Mouse (Mus musculus): ENCODE measurements around the gene Haus5. TPM values are rescaled to one million over a fixed set of nuclear protein-coding genes. Genes with fewer than 3 reads are reported as not detected.

The Haus5 gene
- 7.4 TPM for polyA plus RNA-seq (2014; fragmentation: Illumina TruSeq; extraction: RNeasy Lipid Tissue Mini Kit (QIAGEN cat#74804); ENCODE audit: low read depth, low replicate concordance)

GRCm38 (mm10) chr7:30664529-30665200, at the start of gene Haus5:
Gene Haus5 (minus strand): TSS chr7:30664994.

GRCm38 (mm10) chr7:30711942-30712341, 47.1 kb upstream of the Haus5 start, which contains the start of gene Atp4a:
Gene Atp4a (plus strand): TSS chr7:30712209.

GRCm38 (mm10) chr7:30698589-30698988, 33.8 kb upstream of the Haus5 start, which contains the start of gene 2200002J24Rik:
Gene 2200002J24Rik (plus strand): TSS chr7:30698926.

GRCm38 (mm10) chr7:30671480-30671879, 6.7 kb upstream of the Haus5 start, which contains the start of gene Pmis2:
Gene Pmis2 (minus strand): TSS chr7:30671605.

GRCm38 (mm10) chr7:30649591-30650540, 14.9 kb downstream of the Haus5 start, which contains the start of gene Rbm42:
Gene Rbm42 (minus strand): TSS chr7:30650317.

GRCm38 (mm10) chr7:30635752-30636151, 29.0 kb downstream of the Haus5 start, which contains the start of gene Etv2:
Gene Etv2 (minus strand): TSS chr7:30635852.

GRCm38 (mm10) chr7:30625530-30626384, 39.0 kb downstream of the Haus5 start, which contains the start of gene Cox6b1:
Gene Cox6b1 (minus strand): TSS chr7:30626151.

GRCm38 (mm10) chr7:30612654-30613402, 52.0 kb downstream of the Haus5 start, which contains the start of gene Upk1a:
Gene Upk1a (minus strand): TSS chr7:30612847.

Other genes with a start within 250 kb of the Haus5 start
- not detected for gene Hcst, start 245.1 kb downstream of the Haus5 start, polyA plus RNA-seq (2014; fragmentation: Illumina TruSeq; extraction: RNeasy Lipid Tissue Mini Kit (QIAGEN cat#74804); ENCODE audit: low read depth, low replicate concordance)
- 0.10 TPM for gene Nfkbid, start 243.3 kb downstream of the Haus5 start, polyA plus RNA-seq (2014; fragmentation: Illumina TruSeq; extraction: RNeasy Lipid Tissue Mini Kit (QIAGEN cat#74804); ENCODE audit: low read depth, low replicate concordance)
- gene Aplp1, start 219.5 kb downstream of the Haus5 start, polyA plus RNA-seq (2014; fragmentation: Illumina TruSeq; extraction: RNeasy Lipid Tissue Mini Kit (QIAGEN cat#74804); ENCODE audit: low read depth, low replicate concordance), result 1.3 TPM
- not detected for gene Kirrel2, start 207.3 kb downstream of the Haus5 start, polyA plus RNA-seq (2014; fragmentation: Illumina TruSeq; extraction: RNeasy Lipid Tissue Mini Kit (QIAGEN cat#74804); ENCODE audit: low read depth, low replicate concordance)
- gene Nphs1, start 206.7 kb downstream of the Haus5 start, polyA plus RNA-seq (2014; fragmentation: Illumina TruSeq; extraction: RNeasy Lipid Tissue Mini Kit (QIAGEN cat#74804); ENCODE audit: low read depth, low replicate concordance), result 0.07 TPM
- gene Prodh2, start 171.4 kb downstream of the Haus5 start, polyA plus RNA-seq (2014; fragmentation: Illumina TruSeq; extraction: RNeasy Lipid Tissue Mini Kit (QIAGEN cat#74804); ENCODE audit: low read depth, low replicate concordance), result not detected
- 4.2 TPM for gene Arhgap33, start 129.9 kb downstream of the Haus5 start, polyA plus RNA-seq (2014; fragmentation: Illumina TruSeq; extraction: RNeasy Lipid Tissue Mini Kit (QIAGEN cat#74804); ENCODE audit: low read depth, low replicate concordance)
- 35.8 TPM for gene Hspb6, start 112.8 kb downstream of the Haus5 start, polyA plus RNA-seq (2014; fragmentation: Illumina TruSeq; extraction: RNeasy Lipid Tissue Mini Kit (QIAGEN cat#74804); ENCODE audit: low read depth, low replicate concordance)
- gene Proser3, start 112.7 kb downstream of the Haus5 start, polyA plus RNA-seq (2014; fragmentation: Illumina TruSeq; extraction: RNeasy Lipid Tissue Mini Kit (QIAGEN cat#74804); ENCODE audit: low read depth, low replicate concordance), result 5.3 TPM
- 9.7 TPM for gene Lin37, start 105.2 kb downstream of the Haus5 start, polyA plus RNA-seq (2014; fragmentation: Illumina TruSeq; extraction: RNeasy Lipid Tissue Mini Kit (QIAGEN cat#74804); ENCODE audit: low read depth, low replicate concordance)
- gene U2af1l4, start 101.7 kb downstream of the Haus5 start, polyA plus RNA-seq (2014; fragmentation: Illumina TruSeq; extraction: RNeasy Lipid Tissue Mini Kit (QIAGEN cat#74804); ENCODE audit: low read depth, low replicate concordance), result 13.3 TPM
- gene Gm49396, start 101.7 kb downstream of the Haus5 start, polyA plus RNA-seq (2014; fragmentation: Illumina TruSeq; extraction: RNeasy Lipid Tissue Mini Kit (QIAGEN cat#74804); ENCODE audit: low read depth, low replicate concordance), result 0.97 TPM
- gene Psenen, start 101.4 kb downstream of the Haus5 start, polyA plus RNA-seq (2014; fragmentation: Illumina TruSeq; extraction: RNeasy Lipid Tissue Mini Kit (QIAGEN cat#74804); ENCODE audit: low read depth, low replicate concordance), result 22.6 TPM
- gene Igflr1, start 99.6 kb downstream of the Haus5 start, polyA plus RNA-seq (2014; fragmentation: Illumina TruSeq; extraction: RNeasy Lipid Tissue Mini Kit (QIAGEN cat#74804); ENCODE audit: low read depth, low replicate concordance), result not detected
- gene Kmt2b, start 76.3 kb downstream of the Haus5 start, polyA plus RNA-seq (2014; fragmentation: Illumina TruSeq; extraction: RNeasy Lipid Tissue Mini Kit (QIAGEN cat#74804); ENCODE audit: low read depth, low replicate concordance), result 7.6 TPM
- gene Zbtb32, start 66.1 kb downstream of the Haus5 start, polyA plus RNA-seq (2014; fragmentation: Illumina TruSeq; extraction: RNeasy Lipid Tissue Mini Kit (QIAGEN cat#74804); ENCODE audit: low read depth, low replicate concordance), result 21.3 TPM
- gene Upk1a, start 52.1 kb downstream of the Haus5 start, polyA plus RNA-seq (2014; fragmentation: Illumina TruSeq; extraction: RNeasy Lipid Tissue Mini Kit (QIAGEN cat#74804); ENCODE audit: low read depth, low replicate concordance), result not detected
- gene Cox6b1, start 38.8 kb downstream of the Haus5 start, polyA plus RNA-seq (2014; fragmentation: Illumina TruSeq; extraction: RNeasy Lipid Tissue Mini Kit (QIAGEN cat#74804); ENCODE audit: low read depth, low replicate concordance), result 113 TPM
- gene Etv2, start 29.1 kb downstream of the Haus5 start, polyA plus RNA-seq (2014; fragmentation: Illumina TruSeq; extraction: RNeasy Lipid Tissue Mini Kit (QIAGEN cat#74804); ENCODE audit: low read depth, low replicate concordance), result not detected
- gene Rbm42, start 14.7 kb downstream of the Haus5 start, polyA plus RNA-seq (2014; fragmentation: Illumina TruSeq; extraction: RNeasy Lipid Tissue Mini Kit (QIAGEN cat#74804); ENCODE audit: low read depth, low replicate concordance), result 0.29 TPM
- gene Pmis2, start 6.6 kb upstream of the Haus5 start, polyA plus RNA-seq (2014; fragmentation: Illumina TruSeq; extraction: RNeasy Lipid Tissue Mini Kit (QIAGEN cat#74804); ENCODE audit: low read depth, low replicate concordance), result 380 TPM
- gene 2200002J24Rik, start 33.9 kb upstream of the Haus5 start, polyA plus RNA-seq (2014; fragmentation: Illumina TruSeq; extraction: RNeasy Lipid Tissue Mini Kit (QIAGEN cat#74804); ENCODE audit: low read depth, low replicate concordance), result 6.8 TPM
- gene Atp4a, start 47.2 kb upstream of the Haus5 start, polyA plus RNA-seq (2014; fragmentation: Illumina TruSeq; extraction: RNeasy Lipid Tissue Mini Kit (QIAGEN cat#74804); ENCODE audit: low read depth, low replicate concordance), result 0.25 TPM
- gene Tmem147, start 64.5 kb upstream of the Haus5 start, polyA plus RNA-seq (2014; fragmentation: Illumina TruSeq; extraction: RNeasy Lipid Tissue Mini Kit (QIAGEN cat#74804); ENCODE audit: low read depth, low replicate concordance), result 14.5 TPM
- gene Gapdhs, start 78.7 kb upstream of the Haus5 start, polyA plus RNA-seq (2014; fragmentation: Illumina TruSeq; extraction: RNeasy Lipid Tissue Mini Kit (QIAGEN cat#74804); ENCODE audit: low read depth, low replicate concordance), result 629 TPM
- 0.59 TPM for gene Sbsn, start 86.5 kb upstream of the Haus5 start, polyA plus RNA-seq (2014; fragmentation: Illumina TruSeq; extraction: RNeasy Lipid Tissue Mini Kit (QIAGEN cat#74804); ENCODE audit: low read depth, low replicate concordance)
- 5.9 TPM for gene Dmkn, start 98.8 kb upstream of the Haus5 start, polyA plus RNA-seq (2014; fragmentation: Illumina TruSeq; extraction: RNeasy Lipid Tissue Mini Kit (QIAGEN cat#74804); ENCODE audit: low read depth, low replicate concordance)
- gene Krtdap, start 122.9 kb upstream of the Haus5 start, polyA plus RNA-seq (2014; fragmentation: Illumina TruSeq; extraction: RNeasy Lipid Tissue Mini Kit (QIAGEN cat#74804); ENCODE audit: low read depth, low replicate concordance), result not detected
- gene Ffar2, start 158.8 kb upstream of the Haus5 start, polyA plus RNA-seq (2014; fragmentation: Illumina TruSeq; extraction: RNeasy Lipid Tissue Mini Kit (QIAGEN cat#74804); ENCODE audit: low read depth, low replicate concordance), result not detected
- gene Ffar3, start 191.2 kb upstream of the Haus5 start, polyA plus RNA-seq (2014; fragmentation: Illumina TruSeq; extraction: RNeasy Lipid Tissue Mini Kit (QIAGEN cat#74804); ENCODE audit: low read depth, low replicate concordance), result not detected
- 0.17 TPM for gene Ffar1, start 196.6 kb upstream of the Haus5 start, polyA plus RNA-seq (2014; fragmentation: Illumina TruSeq; extraction: RNeasy Lipid Tissue Mini Kit (QIAGEN cat#74804); ENCODE audit: low read depth, low replicate concordance)
- gene Cd22, start 215.3 kb upstream of the Haus5 start, polyA plus RNA-seq (2014; fragmentation: Illumina TruSeq; extraction: RNeasy Lipid Tissue Mini Kit (QIAGEN cat#74804); ENCODE audit: low read depth, low replicate concordance), result not detected
- gene Mag, start 249.9 kb upstream of the Haus5 start, polyA plus RNA-seq (2014; fragmentation: Illumina TruSeq; extraction: RNeasy Lipid Tissue Mini Kit (QIAGEN cat#74804); ENCODE audit: low read depth, low replicate concordance), result 0.95 TPM

Measured in testis, adult 10 weeks (tissue).